Mouse (Mus musculus): ENCODE measurements around the gene Mtrex. TPM values are rescaled to one million over a fixed set of nuclear protein-coding genes. Genes with fewer than 3 reads are reported as not detected.

Mtrex gene
- polyA plus RNA-seq, 2 experiments, result 50.8 to 60.2 TPM

DNA sequence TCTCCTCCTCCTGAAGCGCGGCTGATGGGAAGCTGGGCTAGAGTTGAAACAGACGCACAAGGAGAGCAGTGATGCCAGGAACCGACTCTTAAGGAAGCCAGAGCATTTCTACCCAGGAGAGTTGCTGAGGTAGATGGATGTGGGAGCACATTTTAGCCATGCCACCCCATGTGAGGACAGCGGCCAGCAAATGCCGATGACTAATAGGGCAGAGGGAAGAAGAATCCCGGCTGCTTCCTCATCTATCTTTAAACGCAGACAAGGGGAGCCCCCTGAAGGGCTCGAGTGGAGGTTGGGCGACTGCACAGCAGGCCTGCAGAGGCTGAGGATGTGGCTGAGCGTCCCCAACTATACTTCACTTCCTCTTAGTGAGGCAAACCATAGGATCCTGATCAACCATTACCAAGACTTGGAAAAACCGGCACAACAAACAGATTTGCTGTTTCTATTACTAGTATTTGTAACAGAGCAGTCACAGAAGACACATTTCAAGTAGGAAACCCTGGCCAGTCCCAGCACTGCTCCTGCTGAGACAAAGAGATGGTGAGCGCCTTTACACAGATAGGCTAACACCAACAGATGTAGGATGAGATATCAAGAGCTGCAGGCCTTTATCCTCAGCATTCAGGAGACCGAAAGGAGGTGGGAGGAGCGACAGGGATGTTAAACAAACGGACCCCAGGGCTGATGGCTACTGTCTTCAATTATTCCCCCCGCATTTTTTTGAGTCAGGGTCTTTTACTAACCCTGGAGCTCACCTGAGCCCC lies 55.5 kb downstream of the Mtrex start:
- DNase-seq (ENCODE audit: low spot score), result no peak
- Histone ChIP-seq H3K4me1 (ENCODE audit: control insufficient read depth, insufficient read depth, low read length) (no peaks in the 10 kb centered on the region), H3K9me3 (ENCODE audit: control insufficient read depth, low read length) (no peaks in the 10 kb centered on the region), H3K4me3 (replicated peaks; ENCODE audit: low read length) (no peak overlapping the region), H3K27ac (replicated peaks; ENCODE audit: low read depth, low read length) (no peak overlapping the region), H3K27me3 (ENCODE audit: control insufficient read depth, insufficient read depth, low read length) (no peaks in the 10 kb centered on the region), H3K36me3 (ENCODE audit: control insufficient read depth, insufficient read depth, low read length) (peaks cover 92% of the 10 kb centered on the region), H3K4me2 (replicated peaks; ENCODE audit: low read depth, low read length, severe bottlenecking) (no peak overlapping the region), H3K9ac (ENCODE audit: low read depth, low read length, severe bottlenecking) (no peak overlapping the region)
- ATAC-seq (ENCODE audit: low FRiP score, low read depth), result no peak
- no peak for TF ChIP-seq POLR2A (IDR thresholded peaks at IDR 0.05; ENCODE audit: borderline replicate concordance, extremely low read depth, insufficient read depth, insufficient read length)
- WGBS, result 85% methylated on average over 17 of the region's 17 CpGs

GRCm38 (mm10) chr13:112870039-112870690 lies 57.0 kb downstream of the Mtrex start:
- DNase-seq (ENCODE audit: low spot score) (no peak), ATAC-seq (ENCODE audit: low FRiP score, low read depth) (no peak; the same call in 1 of the 2 replicates)
- Histone ChIP-seq H3K4me2 (replicated peaks; ENCODE audit: low read depth, low read length, severe bottlenecking) (no peak overlapping the region), H3K9me3 (ENCODE audit: control insufficient read depth, low read length) (no peaks in the 10 kb centered on the region), H3K4me3 (replicated peaks; ENCODE audit: low read length) (no peak overlapping the region), H3K36me3 (ENCODE audit: control insufficient read depth, insufficient read depth, low read length) (peaks cover 97% of the 10 kb centered on the region), H3K27ac (replicated peaks; ENCODE audit: low read depth, low read length) (no peak overlapping the region), H3K9ac (ENCODE audit: low read depth, low read length, severe bottlenecking) (no peak overlapping the region), H3K4me1 (ENCODE audit: control insufficient read depth, insufficient read depth, low read length) (no peaks in the 10 kb centered on the region), H3K27me3 (ENCODE audit: control insufficient read depth, insufficient read depth, low read length) (no peaks in the 10 kb centered on the region)
- TF ChIP-seq POLR2A (IDR thresholded peaks at IDR 0.05; ENCODE audit: borderline replicate concordance, extremely low read depth, insufficient read depth, insufficient read length), result no peak
- 75% methylated on average over 11 of the region's 11 CpGs for WGBS

GRCm38 (mm10) chr13:112867381-112867780 lies 59.8 kb downstream of the Mtrex start:
- peaks cover 79% of the 10 kb centered on the region for H3K36me3 ChIP-seq (ENCODE audit: control insufficient read depth, insufficient read depth, low read length)
- H3K27ac ChIP-seq (replicated peaks; ENCODE audit: low read depth, low read length), result no peak overlapping the region
- H3K4me2 ChIP-seq (replicated peaks; ENCODE audit: low read depth, low read length, severe bottlenecking), result no peak overlapping the region
- H3K9ac ChIP-seq (ENCODE audit: low read depth, low read length, severe bottlenecking), result no peak overlapping the region
- no peaks in the 10 kb centered on the region for H3K27me3 ChIP-seq (ENCODE audit: control insufficient read depth, insufficient read depth, low read length)
- 91% methylated on average over 8 of the region's 8 CpGs for WGBS
- H3K4me1 ChIP-seq (ENCODE audit: control insufficient read depth, insufficient read depth, low read length), result no peaks in the 10 kb centered on the region
- ATAC-seq (ENCODE audit: low FRiP score, low read depth) (no peak), DNase-seq (ENCODE audit: low spot score) (no peak)
- H3K9me3 ChIP-seq (ENCODE audit: control insufficient read depth, low read length), result no peaks in the 10 kb centered on the region
- H3K4me3 ChIP-seq (replicated peaks; ENCODE audit: low read length), result no peak overlapping the region
- no peak for TF ChIP-seq POLR2A (IDR thresholded peaks at IDR 0.05; ENCODE audit: borderline replicate concordance, extremely low read depth, insufficient read depth, insufficient read length)

- TF ChIP-seq POLR2A (IDR thresholded peaks at IDR 0.05; ENCODE audit: borderline replicate concordance, extremely low read depth, insufficient read depth, insufficient read length), result no peak
- H3K9me3 ChIP-seq (ENCODE audit: control insufficient read depth, low read length), result no peaks in the 10 kb centered on the region
- DNase-seq (ENCODE audit: low spot score) (no peak), ATAC-seq (ENCODE audit: low FRiP score, low read depth) (no peak)
- no peaks in the 10 kb centered on the region for H3K4me1 ChIP-seq (ENCODE audit: control insufficient read depth, insufficient read depth, low read length)
- H3K27me3 ChIP-seq (ENCODE audit: control insufficient read depth, insufficient read depth, low read length), result no peaks in the 10 kb centered on the region
- peaks cover 77% of the 10 kb centered on the region for H3K36me3 ChIP-seq (ENCODE audit: control insufficient read depth, insufficient read depth, low read length)
- 87% methylated on average over 7 of the region's 7 CpGs for WGBS
- no peak overlapping the region for H3K9ac ChIP-seq (ENCODE audit: low read depth, low read length, severe bottlenecking)
- H3K27ac ChIP-seq (replicated peaks; ENCODE audit: low read depth, low read length), result no peak overlapping the region
- no peak overlapping the region for H3K4me3 ChIP-seq (replicated peaks; ENCODE audit: low read length)
- H3K4me2 ChIP-seq (replicated peaks; ENCODE audit: low read depth, low read length, severe bottlenecking), result no peak overlapping the region
Measured at GRCm38 (mm10) chr13:112866782-112867181, 60.4 kb downstream of the Mtrex start.

GRCm38 (mm10) chr13:112862978-112863677 lies 64.1 kb downstream of the Mtrex start:
- TF ChIP-seq POLR2A (IDR thresholded peaks at IDR 0.05; ENCODE audit: borderline replicate concordance, extremely low read depth, insufficient read depth, insufficient read length), result no peak
- 87% methylated on average over 1 of the region's 1 CpGs for WGBS

More at GRCm38 (mm10) chr13:112862978-112863677, 64.1 kb downstream of the Mtrex start:
- peaks cover 57% of the 10 kb centered on the region for H3K36me3 ChIP-seq (ENCODE audit: control insufficient read depth, insufficient read depth, low read length)
- no peak for DNase-seq (ENCODE audit: low spot score)
- no peaks in the 10 kb centered on the region for H3K4me1 ChIP-seq (ENCODE audit: control insufficient read depth, insufficient read depth, low read length)
- H3K27ac ChIP-seq (replicated peaks; ENCODE audit: low read depth, low read length), result no peak overlapping the region
- no peaks in the 10 kb centered on the region for H3K27me3 ChIP-seq (ENCODE audit: control insufficient read depth, insufficient read depth, low read length)
- H3K9me3 ChIP-seq (ENCODE audit: control insufficient read depth, low read length), result no peaks in the 10 kb centered on the region
- H3K9ac ChIP-seq (ENCODE audit: low read depth, low read length, severe bottlenecking), result no peak overlapping the region
- H3K4me3 ChIP-seq (replicated peaks; ENCODE audit: low read length), result no peak overlapping the region
- no peak overlapping the region for H3K4me2 ChIP-seq (replicated peaks; ENCODE audit: low read depth, low read length, severe bottlenecking)
- no peak for ATAC-seq (ENCODE audit: low FRiP score, low read depth)
